Mouse (Mus musculus): ENCODE results near the gene Tac4. TPM values are rescaled to one million over a fixed set of nuclear protein-coding genes. Genes with fewer than 3 reads are reported as not detected.

Gene Tac4
- total and polyA plus RNA-seq, 3 experiments, result 0.19 TPM; not detected in 2

GRCm38 (mm10) chr11:95273661-95274060, 12.3 kb downstream of the Tac4 start:
- no peak overlapping the region for H3K4me3 ChIP-seq (replicated peaks in 1 of 3; ENCODE audit: low read depth in 2 of 3, low read length in 2 of 3, poor library complexity in 1 of 3)
- no peak for TF ChIP-seq POLR2AphosphoS2 (IDR thresholded peaks at IDR 0.05; ENCODE audit: low read depth, low read length)
- TF ChIP-seq MAFK (IDR thresholded peaks at IDR 0.05; ENCODE audit: insufficient replicate concordance, low read length), result no peak
- no peak for TF ChIP-seq RAD21 (IDR thresholded peaks at IDR 0.05; ENCODE audit: low read depth, low read length)
- TF ChIP-seq MEF2A (IDR thresholded peaks at IDR 0.05; ENCODE audit: borderline replicate concordance, low read depth, low read length), result no peak
- TF ChIP-seq GABPA (IDR thresholded peaks at IDR 0.05; ENCODE audit: insufficient replicate concordance, low read depth, low read length), result no peak
- TF ChIP-seq IRF4 (IDR thresholded peaks at IDR 0.05; ENCODE audit: low read depth, low read length), result no peak
- no peak for TF ChIP-seq NRF1 (IDR thresholded peaks at IDR 0.05; ENCODE audit: low read depth, low read length)
- no peak for TF ChIP-seq USF2 (conservative IDR thresholded peaks at IDR 0.05; ENCODE audit: low read depth, low read length)
- H3K4me1 ChIP-seq (ENCODE audit: control insufficient read depth in 1 of 2, insufficient read depth in 2 of 2), result peaks cover 0 to 5% of the 10 kb centered on the region in 2 experiments; a peak in 2 of 4 replicates
- peaks cover 91 to 100% of the 10 kb centered on the region in 2 experiments for H3K36me3 ChIP-seq (replicated peaks in 1 of 2; ENCODE audit: control insufficient read depth in 1 of 2, insufficient read depth in 1 of 2, low read length in 1 of 2)
- dilution Hi-C loops (cut with MboI; ENCODE audit: extremely low pct_ligation_motif_present, extremely low pct_unique_long_range_greater_than_20kb, low sequenced_read_pairs), result no loop called here
- H3K79me2 ChIP-seq (replicated peaks; ENCODE audit: control insufficient read depth, extremely low read depth, insufficient read depth, poor library complexity, severe bottlenecking), result no peaks in the 10 kb centered on the region
- H3K9me3 ChIP-seq (replicated peaks; ENCODE audit: low read length), result no peaks in the 10 kb centered on the region
- no peak overlapping the region for H3K9ac ChIP-seq (ENCODE audit: insufficient read depth, low read depth)
- no peak for DNase-seq (ENCODE audit: extremely low read depth)
- no peak overlapping the region for H3K4me2 ChIP-seq (ENCODE audit: insufficient read depth, low read depth, poor library complexity, severe bottlenecking)
- H3K27ac ChIP-seq (ENCODE audit: insufficient read depth, low read depth), result no peak overlapping the region
- in situ Hi-C loops (cut with MboI; ENCODE audit: low pct_ligation_motif_present, low pct_unique_long_range_greater_than_20kb, low sequenced_read_pairs), result no loop called here
- no peaks in the 10 kb centered on the region for H3K27me3 ChIP-seq (replicated peaks)

GRCm38 (mm10) chr11:95274613-95275012, 13.3 kb downstream of the Tac4 start:
- H3K27ac ChIP-seq (ENCODE audit: insufficient read depth, low read depth), result no peak overlapping the region
- in situ Hi-C loops (cut with MboI; ENCODE audit: low pct_ligation_motif_present, low pct_unique_long_range_greater_than_20kb, low sequenced_read_pairs), result no loop called here
- H3K9ac ChIP-seq (ENCODE audit: insufficient read depth, low read depth), result no peak overlapping the region
- peaks cover 0 to 5% of the 10 kb centered on the region in 2 experiments; a peak in 2 of 4 replicates for H3K4me1 ChIP-seq (ENCODE audit: control insufficient read depth in 1 of 2, insufficient read depth in 2 of 2)
- H3K9me3 ChIP-seq (replicated peaks; ENCODE audit: low read length), result no peaks in the 10 kb centered on the region
- dilution Hi-C loops (cut with MboI; ENCODE audit: extremely low pct_ligation_motif_present, extremely low pct_unique_long_range_greater_than_20kb, low sequenced_read_pairs), result no loop called here
- peaks cover 94 to 99% of the 10 kb centered on the region in 2 experiments for H3K36me3 ChIP-seq (replicated peaks in 1 of 2; ENCODE audit: control insufficient read depth in 1 of 2, insufficient read depth in 1 of 2, low read length in 1 of 2)
- no peak for DNase-seq (ENCODE audit: extremely low read depth)
- H3K4me3 ChIP-seq (replicated peaks in 1 of 3; ENCODE audit: low read depth in 2 of 3, low read length in 2 of 3, poor library complexity in 1 of 3), result no peak overlapping the region
- TF ChIP-seq ZC3H11A (IDR thresholded peaks at IDR 0.05; ENCODE audit: low read depth, low read length) (no peak), MAFK (IDR thresholded peaks at IDR 0.05; ENCODE audit: insufficient replicate concordance, low read length) (no peak), EP300 (IDR thresholded peaks at IDR 0.05; ENCODE audit: low read length) (no peak), E2F4 (IDR thresholded peaks at IDR 0.05; ENCODE audit: insufficient replicate concordance, low read depth, low read length) (no peak)
- no peak overlapping the region for H3K4me2 ChIP-seq (ENCODE audit: insufficient read depth, low read depth, poor library complexity, severe bottlenecking)
- H3K79me2 ChIP-seq (replicated peaks; ENCODE audit: control insufficient read depth, extremely low read depth, insufficient read depth, poor library complexity, severe bottlenecking), result no peaks in the 10 kb centered on the region
- no peaks in the 10 kb centered on the region for H3K27me3 ChIP-seq (replicated peaks)

GRCm38 (mm10) chr11:95276056-95276455, 14.7 kb downstream of the Tac4 start:
- TF ChIP-seq CTCF (conservative IDR thresholded peaks at IDR 0.05 in 1 of 2, IDR thresholded peaks at IDR 0.05 in 1 of 2; ENCODE audit: low read depth in 2 of 2, low read length in 2 of 2), result no peak
- no peak for TF ChIP-seq UBTF (IDR thresholded peaks at IDR 0.05; ENCODE audit: low read depth, low read length)
- no peak for TF ChIP-seq JUND (conservative IDR thresholded peaks at IDR 0.05; ENCODE audit: low read depth, low read length)
- TF ChIP-seq ETS1 (conservative IDR thresholded peaks at IDR 0.05; ENCODE audit: low read depth, low read length), result no peak
- no peak for TF ChIP-seq ELF1 (IDR thresholded peaks at IDR 0.05; ENCODE audit: low read depth, low read length)
- no peak for TF ChIP-seq NELFE (IDR thresholded peaks at IDR 0.05; ENCODE audit: low read depth, low read length)
- no peak for TF ChIP-seq MYC (IDR thresholded peaks at IDR 0.05; ENCODE audit: low read depth, low read length)
- dilution Hi-C loops (cut with MboI; ENCODE audit: extremely low pct_ligation_motif_present, extremely low pct_unique_long_range_greater_than_20kb, low sequenced_read_pairs) (no loop called here), in situ Hi-C loops (cut with MboI; ENCODE audit: low pct_ligation_motif_present, low pct_unique_long_range_greater_than_20kb, low sequenced_read_pairs) (no loop called here)
- H3K9ac ChIP-seq (ENCODE audit: insufficient read depth, low read depth), result no peak overlapping the region
- H3K4me2 ChIP-seq (ENCODE audit: insufficient read depth, low read depth, poor library complexity, severe bottlenecking), result no peak overlapping the region
- no peak for DNase-seq (ENCODE audit: extremely low read depth)
- H3K4me1 ChIP-seq (ENCODE audit: control insufficient read depth in 1 of 2, insufficient read depth in 2 of 2), result peaks cover 0 to 5% of the 10 kb centered on the region in 2 experiments; a peak in 2 of 4 replicates
- no peaks in the 10 kb centered on the region for H3K9me3 ChIP-seq (replicated peaks; ENCODE audit: low read length)
- no peak overlapping the region for H3K27ac ChIP-seq (ENCODE audit: insufficient read depth, low read depth)
- no peaks in the 10 kb centered on the region for H3K79me2 ChIP-seq (replicated peaks; ENCODE audit: control insufficient read depth, extremely low read depth, insufficient read depth, poor library complexity, severe bottlenecking)
- H3K4me3 ChIP-seq (replicated peaks in 1 of 3; ENCODE audit: low read depth in 2 of 3, low read length in 2 of 3, poor library complexity in 1 of 3), result no peak overlapping the region
- H3K36me3 ChIP-seq (replicated peaks in 1 of 2; ENCODE audit: control insufficient read depth in 1 of 2, insufficient read depth in 1 of 2, low read length in 1 of 2), result peaks cover 95 to 99% of the 10 kb centered on the region in 2 experiments
- H3K27me3 ChIP-seq (replicated peaks), result no peaks in the 10 kb centered on the region
